Mouse (Mus musculus): Measurements from ENCODE around the gene 1600002K03Rik. TPM values are rescaled to one million over a fixed set of nuclear protein-coding genes. Genes with fewer than 3 reads are reported as not detected.

The 1600002K03Rik gene
- polyA plus RNA-seq, 1 experiment from 2014 or later, result 13.9 TPM

- Histone ChIP-seq H3K4me1 (peaks cover 64% of the 10 kb centered on the region), H3K27ac (peak overlapping the region; percentile 93), H3K36me3 (peaks cover 5% of the 10 kb centered on the region; the same call in 1 of the 2 replicates), H3K9me3 (no peaks in the 10 kb centered on the region), H3K4me3 (no peak overlapping the region), H3K27me3 (ENCODE audit: insufficient read depth, poor library complexity, severe bottlenecking) (peaks cover 16% of the 10 kb centered on the region)
- no peak for DNase-seq (ENCODE audit: low spot score)
- 58% methylated on average over 7 of the region's 7 CpGs for WGBS
Measured at GRCm38 (mm10) chr10:80177441-80178279, 4.9 kb downstream of the 1600002K03Rik start.

GRCm38 (mm10) chr10:80179068-80180051, 6.6 kb downstream of the 1600002K03Rik start, which contains the start of gene Efna2:
Gene Efna2 (plus strand): TSS chr10:80179482.
- Histone ChIP-seq H3K36me3 (peaks cover 16% of the 10 kb centered on the region), H3K4me3 (peak within 1 kb of the TSS; percentile 81), H3K9me3 (no peaks in the 10 kb centered on the region), H3K4me1 (peaks cover 60% of the 10 kb centered on the region), H3K27me3 (ENCODE audit: insufficient read depth, poor library complexity, severe bottlenecking) (peaks cover 22% of the 10 kb centered on the region), H3K27ac (peak within 1 kb of the TSS; percentile 93)
- no peak for DNase-seq (ENCODE audit: low spot score)
- WGBS, result 8% methylated on average over 92 of the region's 106 CpGs

- 51% methylated on average over 6 of the region's 6 CpGs for WGBS
- peak overlapping the region; percentile 93 for H3K27ac ChIP-seq
- H3K4me3 ChIP-seq, result peak overlapping the region; percentile 81
Measured at GRCm38 (mm10) chr10:80180288-80180687, 7.5 kb downstream of the 1600002K03Rik start.

GRCm38 (mm10) chr10:80180823-80181222, 8.1 kb downstream of the 1600002K03Rik start:
- WGBS, result 54% methylated on average over 5 of the region's 5 CpGs
- H3K4me1 ChIP-seq, result peaks cover 55% of the 10 kb centered on the region
- no peak for DNase-seq (ENCODE audit: low spot score)

More at GRCm38 (mm10) chr10:80180288-80180687, 7.5 kb downstream of the 1600002K03Rik start:
- H3K27me3 ChIP-seq (ENCODE audit: insufficient read depth, poor library complexity, severe bottlenecking), result peaks cover 29% of the 10 kb centered on the region
- H3K36me3 ChIP-seq, result peaks cover 13% of the 10 kb centered on the region
- H3K9me3 ChIP-seq, result no peaks in the 10 kb centered on the region
- no peak for DNase-seq (ENCODE audit: low spot score)
- peaks cover 55% of the 10 kb centered on the region for H3K4me1 ChIP-seq

GRCm38 (mm10) chr10:80182547-80182946, 9.8 kb downstream of the 1600002K03Rik start:
- 90% methylated on average over 7 of the region's 7 CpGs for WGBS
- no peak overlapping the region for H3K4me3 ChIP-seq
- H3K4me1 ChIP-seq, result peaks cover 51% of the 10 kb centered on the region

More at GRCm38 (mm10) chr10:80180823-80181222, 8.1 kb downstream of the 1600002K03Rik start:
- Histone ChIP-seq H3K36me3 (peaks cover 13% of the 10 kb centered on the region), H3K27me3 (ENCODE audit: insufficient read depth, poor library complexity, severe bottlenecking) (peaks cover 34% of the 10 kb centered on the region), H3K27ac (peak overlapping the region; percentile 93), H3K4me3 (peak overlapping the region; percentile 81), H3K9me3 (no peaks in the 10 kb centered on the region)

GRCm38 (mm10) chr10:80186649-80187048, 13.9 kb downstream of the 1600002K03Rik start:
- Histone ChIP-seq H3K27ac (no peak overlapping the region), H3K9me3 (no peaks in the 10 kb centered on the region), H3K4me3 (no peak overlapping the region), H3K27me3 (ENCODE audit: insufficient read depth, poor library complexity, severe bottlenecking) (peaks cover 76% of the 10 kb centered on the region), H3K4me1 (peaks cover 30% of the 10 kb centered on the region), H3K36me3 (peaks cover 38% of the 10 kb centered on the region)
- 40% methylated on average over 27 of the region's 27 CpGs for WGBS
- DNase-seq (ENCODE audit: low spot score), result no peak

More at GRCm38 (mm10) chr10:80182547-80182946, 9.8 kb downstream of the 1600002K03Rik start:
- no peak overlapping the region for H3K27ac ChIP-seq
- peaks cover 51% of the 10 kb centered on the region for H3K27me3 ChIP-seq (ENCODE audit: insufficient read depth, poor library complexity, severe bottlenecking)
- no peaks in the 10 kb centered on the region for H3K9me3 ChIP-seq
- peaks cover 22% of the 10 kb centered on the region for H3K36me3 ChIP-seq
- no peak for DNase-seq (ENCODE audit: low spot score)

- H3K36me3 ChIP-seq, result peaks cover 35% of the 10 kb centered on the region
- no peak overlapping the region for H3K27ac ChIP-seq
- 90% methylated on average over 10 of the region's 10 CpGs for WGBS
- peaks cover 85% of the 10 kb centered on the region for H3K27me3 ChIP-seq (ENCODE audit: insufficient read depth, poor library complexity, severe bottlenecking)
- no peak for DNase-seq (ENCODE audit: low spot score)
- H3K9me3 ChIP-seq, result no peaks in the 10 kb centered on the region
- peaks cover 30% of the 10 kb centered on the region for H3K4me1 ChIP-seq
- no peak overlapping the region for H3K4me3 ChIP-seq
Measured at GRCm38 (mm10) chr10:80187739-80188138, 15.0 kb downstream of the 1600002K03Rik start.

GRCm38 (mm10) chr10:80188453-80189024, 15.8 kb downstream of the 1600002K03Rik start:
- 78% methylated on average over 15 of the region's 15 CpGs for WGBS
- H3K36me3 ChIP-seq, result peaks cover 29% of the 10 kb centered on the region
- no peak for DNase-seq (ENCODE audit: low spot score)

GRCm38 (mm10) chr10:80189999-80190398, 17.3 kb downstream of the 1600002K03Rik start:
- Histone ChIP-seq H3K27me3 (ENCODE audit: insufficient read depth, poor library complexity, severe bottlenecking) (peaks cover 91% of the 10 kb centered on the region), H3K36me3 (peaks cover 25% of the 10 kb centered on the region), H3K27ac (peak overlapping the region; percentile 73; the same call in 1 of the 2 replicates), H3K9me3 (no peaks in the 10 kb centered on the region), H3K4me1 (peaks cover 44% of the 10 kb centered on the region), H3K4me3 (peak overlapping the region; percentile 61)
- DNase-seq (ENCODE audit: low spot score), result no peak
- 5% methylated on average over 21 of the region's 21 CpGs for WGBS

More at GRCm38 (mm10) chr10:80188453-80189024, 15.8 kb downstream of the 1600002K03Rik start:
- Histone ChIP-seq H3K9me3 (no peaks in the 10 kb centered on the region), H3K4me1 (peaks cover 34% of the 10 kb centered on the region), H3K27me3 (ENCODE audit: insufficient read depth, poor library complexity, severe bottlenecking) (peaks cover 93% of the 10 kb centered on the region), H3K4me3 (no peak overlapping the region), H3K27ac (no peak overlapping the region)

GRCm38 (mm10) chr10:80190491-80191051, 17.8 kb downstream of the 1600002K03Rik start:
- under 1% methylated on average over 47 of the region's 48 CpGs for WGBS
- Histone ChIP-seq H3K9me3 (no peaks in the 10 kb centered on the region), H3K36me3 (peaks cover 25% of the 10 kb centered on the region), H3K27ac (peak overlapping the region; percentile 73; the same call in 1 of the 2 replicates), H3K4me1 (peaks cover 40% of the 10 kb centered on the region), H3K27me3 (ENCODE audit: insufficient read depth, poor library complexity, severe bottlenecking) (peaks cover 87% of the 10 kb centered on the region), H3K4me3 (peak overlapping the region; percentile 61)
- DNase-seq (ENCODE audit: low spot score), result no peak

- no peaks in the 10 kb centered on the region for H3K9me3 ChIP-seq
- no peak overlapping the region for H3K4me3 ChIP-seq
- peaks cover 53% of the 10 kb centered on the region for H3K27me3 ChIP-seq (ENCODE audit: insufficient read depth, poor library complexity, severe bottlenecking)
- no peak overlapping the region for H3K27ac ChIP-seq
- 63% methylated on average over 6 of the region's 6 CpGs for WGBS
- peaks cover 30% of the 10 kb centered on the region for H3K4me1 ChIP-seq
- DNase-seq (ENCODE audit: low spot score), result no peak
- peaks cover 2% of the 10 kb centered on the region for H3K36me3 ChIP-seq
Measured at GRCm38 (mm10) chr10:80193976-80194375, 21.2 kb downstream of the 1600002K03Rik start.

GRCm38 (mm10) chr10:80194441-80194840, 21.7 kb downstream of the 1600002K03Rik start:
- Histone ChIP-seq H3K36me3 (no peaks in the 10 kb centered on the region), H3K4me3 (no peak overlapping the region), H3K9me3 (no peaks in the 10 kb centered on the region), H3K27me3 (ENCODE audit: insufficient read depth, poor library complexity, severe bottlenecking) (peaks cover 50% of the 10 kb centered on the region), H3K27ac (no peak overlapping the region), H3K4me1 (peaks cover 30% of the 10 kb centered on the region)
- DNase-seq (ENCODE audit: low spot score), result no peak
- WGBS, result 66% methylated on average over 8 of the region's 8 CpGs

Measured in heart, embryonic 10.5 days (tissue).